Mouse (Mus musculus) bone marrow, adult 2 months (tissue): ENCODE measurements around the gene Lamc1. TPM values are rescaled to one million over a fixed set of nuclear protein-coding genes. Genes with fewer than 3 reads are reported as not detected.

ENCODE experiments used
- H3K27ac ChIP-seq: fragments of 200-500 bp; 2 replicates; pipeline ENCODE4 v1.5.1; 2012; ENCODE audit warnings: low read depth, mild to moderate bottlenecking, control low read depth, inconsistent platforms, low read length; ENCODE audit not compliant: control insufficient read depth, poor library complexity, insufficient read depth
- H3K4me1 ChIP-seq: fragments of 200-500 bp; 2 replicates; pipeline ENCODE4 v1.6.1; 2011; ENCODE audit warnings: low read length; ENCODE audit not compliant: control insufficient read depth, insufficient read depth
- H3K4me3 ChIP-seq: fragments of 200-500 bp; replicated peaks from 2 replicates; pipeline ENCODE3; 2011; ENCODE audit warnings: mild to moderate bottlenecking, low read depth, low read length, control low read depth; ENCODE audit not compliant: control insufficient read depth
- CTCF ChIP-seq: fragments of 200-500 bp; IDR thresholded peaks from 2 replicates; pipeline ENCODE4 v1.5.1; 2011; ENCODE audit warnings: low read length, control low read depth; ENCODE audit not compliant: control insufficient read depth, insufficient read depth
- POLR2A ChIP-seq: fragments of 200-500 bp; IDR thresholded peaks from 2 replicates; pipeline ENCODE4 v1.6.1; 2011; ENCODE audit warnings: low read depth, mild to moderate bottlenecking, control low read depth, low read length, borderline replicate concordance; ENCODE audit not compliant: control insufficient read depth
- WGBS: fragments of 180-500 bp; shearing (Covaris S2); methylation state at CpG from one replicate; pipeline ENCODE4 v1.1.7; 2018; 5-methylcytosine and 5-hydroxymethylcytosine counted together
- polyA plus RNA-seq: library from polyadenylated mRNA; stranded (reverse); fragments of >200 nt; gene quantifications from 2 replicates; pipeline ENCODE4 v1.2.4, GENCODE M21; 2011; ENCODE audit warnings: low replicate concordance; ENCODE audit not compliant: missing spikeins, insufficient read depth, insufficient read length

Gene Lamc1
- polyA plus RNA-seq, 1 experiment, result 10.6 TPM

- Histone ChIP-seq H3K27ac (no peak overlapping the region), H3K4me3 (no peak overlapping the region), H3K4me1 (no peaks in the 10 kb centered on the region)
- WGBS, result 78% methylated on average over 5 of the region's 5 CpGs
- TF ChIP-seq CTCF (no peak), POLR2A (no peak)
Observed at GRCm38 (mm10) chr1:153215676-153216075, 116.9 kb downstream of the Lamc1 start.

- TF ChIP-seq POLR2A, result no peak
- no peak for TF ChIP-seq CTCF
- no peak overlapping the region for H3K27ac ChIP-seq
- H3K4me1 ChIP-seq, result no peaks in the 10 kb centered on the region
- 73% methylated on average over 4 of the region's 4 CpGs for WGBS
- H3K4me3 ChIP-seq, result no peak overlapping the region
Observed at GRCm38 (mm10) chr1:153210992-153211391, 121.6 kb downstream of the Lamc1 start.

DNA sequence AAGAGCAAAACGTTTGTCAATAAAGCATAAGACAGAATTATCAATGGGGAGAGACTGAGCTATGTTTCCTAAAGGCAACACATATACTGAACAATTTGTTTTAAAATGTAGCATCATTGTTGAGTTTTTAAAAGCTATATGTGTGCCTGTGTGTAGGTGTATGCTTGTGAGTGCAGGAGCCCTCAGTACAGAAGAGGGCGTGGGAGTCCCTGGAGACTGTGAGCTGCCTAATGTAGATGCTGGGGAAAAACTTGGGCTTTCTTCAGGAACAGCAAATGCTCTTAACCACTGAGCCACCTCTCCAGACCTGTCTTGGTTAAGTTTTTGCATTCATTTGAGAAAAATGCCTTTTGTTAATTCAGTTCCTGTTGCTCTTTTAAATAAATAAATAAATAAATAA lies 122.4 kb downstream of the Lamc1 start:
- Histone ChIP-seq H3K4me1 (no peaks in the 10 kb centered on the region), H3K4me3 (no peak overlapping the region), H3K27ac (no peak overlapping the region)
- 69% methylated on average over 2 of the region's 2 CpGs for WGBS
- TF ChIP-seq CTCF, result no peak
- TF ChIP-seq POLR2A, result no peak

- TF ChIP-seq POLR2A, result no peak
- no peak for TF ChIP-seq CTCF
- no peak overlapping the region for H3K27ac ChIP-seq
- H3K4me1 ChIP-seq, result no peaks in the 10 kb centered on the region; the same call in 1 of the 2 replicates
- no peak overlapping the region for H3K4me3 ChIP-seq
- 87% methylated on average over 8 of the region's 8 CpGs for WGBS
Observed at GRCm38 (mm10) chr1:153202195-153202594, 130.4 kb downstream of the Lamc1 start.

GRCm38 (mm10) chr1:153201448-153201847 lies 131.1 kb downstream of the Lamc1 start:
- TF ChIP-seq CTCF (no peak), POLR2A (no peak)
- Histone ChIP-seq H3K27ac (no peak overlapping the region), H3K4me1 (no peaks in the 10 kb centered on the region; the same call in 1 of the 2 replicates), H3K4me3 (no peak overlapping the region)
- WGBS, result 64% methylated on average over 14 of the region's 14 CpGs

DNA sequence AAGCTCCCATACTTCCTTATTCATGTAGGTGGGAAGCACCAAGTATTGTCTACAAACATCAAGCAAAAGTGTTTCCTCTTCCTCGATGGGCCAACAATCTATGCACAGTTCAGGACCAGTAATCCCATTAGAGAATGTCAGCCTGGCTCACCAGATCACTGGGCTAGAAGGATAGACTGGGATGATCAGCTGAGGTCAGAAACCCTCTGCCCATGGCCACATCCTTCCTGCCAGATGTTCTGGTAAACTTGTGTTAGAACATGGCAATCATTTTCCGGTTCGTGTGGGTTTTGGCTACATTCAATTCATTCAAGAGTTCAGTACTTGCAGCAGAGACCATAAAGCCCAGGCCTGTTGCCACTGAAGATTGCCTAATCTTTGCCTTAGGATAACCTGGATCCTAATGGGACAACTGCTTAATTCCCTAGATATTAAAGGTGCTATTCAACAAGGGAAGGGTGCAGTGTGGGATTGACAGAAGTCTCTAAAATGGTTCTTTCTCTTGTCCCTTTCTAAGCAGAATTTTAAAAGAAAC lies 135.2 kb downstream of the Lamc1 start:
- Histone ChIP-seq H3K4me3 (no peak overlapping the region), H3K27ac (no peak overlapping the region), H3K4me1 (no peaks in the 10 kb centered on the region; the same call in 1 of the 2 replicates)
- WGBS, result 1% methylated on average over 3 of the region's 3 CpGs
- TF ChIP-seq CTCF (no peak), POLR2A (no peak)

DNA sequence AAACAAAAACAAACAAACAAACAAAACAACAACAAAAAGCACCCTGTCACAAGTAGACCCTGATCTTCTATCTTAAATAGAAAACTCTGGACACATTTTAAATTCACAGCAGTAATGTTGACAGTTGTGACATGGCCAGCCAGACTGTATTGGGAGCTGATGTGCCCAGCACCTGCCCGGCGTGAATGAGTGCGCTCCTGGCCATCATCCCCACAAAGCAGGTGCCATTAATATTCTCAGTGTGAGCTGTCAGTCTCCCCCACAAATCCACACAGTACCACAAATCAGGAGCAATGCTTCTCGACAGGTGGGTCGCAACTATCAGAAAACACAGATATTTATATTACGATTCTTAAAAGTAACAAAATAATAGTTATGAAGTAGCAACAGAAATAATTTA lies 139.6 kb downstream of the Lamc1 start:
- Histone ChIP-seq H3K4me3 (no peak overlapping the region), H3K27ac (no peak overlapping the region), H3K4me1 (no peaks in the 10 kb centered on the region; the same call in 1 of the 2 replicates)
- no peak for TF ChIP-seq POLR2A
- no peak for TF ChIP-seq CTCF
- 91% methylated on average over 6 of the region's 6 CpGs for WGBS

DNA sequence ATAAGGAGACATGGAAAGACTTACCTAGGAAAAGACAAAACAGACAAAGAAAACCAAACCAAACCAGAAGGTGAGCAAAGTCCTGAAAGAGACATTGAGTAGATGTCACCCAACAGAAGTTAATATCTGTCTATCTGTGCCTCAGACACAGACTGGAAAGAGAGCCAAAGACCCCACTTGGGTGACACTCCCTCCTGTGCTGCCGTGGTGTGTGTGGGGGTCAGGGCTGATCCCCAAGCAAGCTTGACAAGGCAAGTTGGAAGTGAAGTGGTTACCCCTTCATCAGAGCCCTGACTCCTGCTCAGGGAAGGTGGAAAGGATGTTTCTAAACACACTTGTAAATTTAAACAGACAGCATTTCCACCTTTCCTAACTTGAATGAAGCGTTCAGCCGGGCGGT lies 140.2 kb downstream of the Lamc1 start:
- TF ChIP-seq POLR2A, result no peak
- TF ChIP-seq CTCF, result no peak
- no peak overlapping the region for H3K27ac ChIP-seq
- H3K4me1 ChIP-seq, result no peaks in the 10 kb centered on the region; the same call in 1 of the 2 replicates
- H3K4me3 ChIP-seq, result no peak overlapping the region
- 82% methylated on average over 4 of the region's 4 CpGs for WGBS

GRCm38 (mm10) chr1:153191943-153192329 lies 140.7 kb downstream of the Lamc1 start:
- H3K27ac ChIP-seq, result no peak overlapping the region
- no peaks in the 10 kb centered on the region for H3K4me1 ChIP-seq
- H3K4me3 ChIP-seq, result no peak overlapping the region
- TF ChIP-seq CTCF (no peak), POLR2A (no peak)
- 25% methylated on average over 5 of the region's 5 CpGs for WGBS
